Mouse (Mus musculus) C2C12 (cell line): ENCODE results near the gene Cep57l1. TPM values are rescaled to one million over a fixed set of nuclear protein-coding genes. Genes with fewer than 3 reads are reported as not detected.

Experiments used
- H3K27me3 ChIP-seq: one replicate; pipeline ENCODE4 v1.6.1; 2011; ENCODE audit not compliant: control insufficient read depth, insufficient read depth, insufficient read length
- H3K36me3 ChIP-seq: one replicate; pipeline ENCODE4 v1.6.1; 2011; ENCODE audit not compliant: control insufficient read depth, insufficient read depth
- H3K4me3 ChIP-seq: one replicate; pipeline ENCODE4 v1.5.1; 2011; ENCODE audit warnings: mild to moderate bottlenecking, control low read depth; ENCODE audit not compliant: poor library complexity, insufficient read depth, severe bottlenecking
- H3K79me2 ChIP-seq: one replicate; pipeline ENCODE4 v1.6.1; 2011; ENCODE audit not compliant: control insufficient read depth, insufficient read depth
- H3K79me3 ChIP-seq: one replicate; pipeline ENCODE4 v1.6.1; 2011; ENCODE audit warnings: low read depth, control low read depth
- H3ac ChIP-seq: one replicate; pipeline ENCODE3; 2011; ENCODE audit warnings: low read depth; ENCODE audit not compliant: control insufficient read depth, insufficient read length
- CEBPB ChIP-seq: IDR thresholded peaks from one replicate; pipeline ENCODE4 v1.6.1; 2011; ENCODE audit warnings: low read depth, mild to moderate bottlenecking, control low read depth, moderate library complexity
- CTCF ChIP-seq: IDR thresholded peaks from one replicate; pipeline ENCODE4 v1.5.1; 2011; ENCODE audit not compliant: control insufficient read depth, insufficient read depth, insufficient read length
- FOSL1 ChIP-seq: IDR thresholded peaks from one replicate; pipeline ENCODE4 v1.8.0; 2011; ENCODE audit warnings: mild to moderate bottlenecking, low read length; ENCODE audit not compliant: poor library complexity, insufficient read depth, severe bottlenecking
- MAX ChIP-seq: IDR thresholded peaks from one replicate; pipeline ENCODE4 v1.6.1; 2011; ENCODE audit warnings: mild to moderate bottlenecking, control low read depth
- MYOD1 ChIP-seq: IDR thresholded peaks from one replicate; pipeline ENCODE4 v1.6.1; 2011; ENCODE audit warnings: low read depth; ENCODE audit not compliant: control insufficient read depth, insufficient read length
- MYOG ChIP-seq: IDR thresholded peaks from one replicate; pipeline ENCODE4 v1.6.1; 2011; ENCODE audit not compliant: control insufficient read depth, insufficient read length; ENCODE audit errors: extremely low read depth
- USF1 ChIP-seq: IDR thresholded peaks from one replicate; pipeline ENCODE4 v1.6.1; 2011; ENCODE audit warnings: low read depth, mild to moderate bottlenecking, control low read depth, moderate library complexity
- microRNA-seq: library from miRNA; unstranded; fragments of <30 nt; microRNA quantifications from one replicate; pipeline ENCODE4, GENCODE M21; 2019; ENCODE audit warnings: borderline microRNAs expressed
- polyA plus RNA-seq: library from polyadenylated mRNA; unstranded; fragments of >200 nt; fragmentation: generic; extraction: Trizol; gene quantifications from one replicate; pipeline ENCODE4 v1.2.1, GENCODE M21; 2012; ENCODE audit warnings: missing spikeins

The Cep57l1 gene
- polyA plus RNA-seq, 1 experiment, result 4.6 TPM

GRCm38 (mm10) chr10:41675842-41676571 is 133.7 kb downstream of the Cep57l1 start:
- TF ChIP-seq CTCF (no peak), FOSL1 (no peak), USF1 (no peak), MYOG (no peak), CEBPB (no peak), MYOD1 (no peak), MAX (no peak)
- Histone ChIP-seq H3K4me3 (no peak overlapping the region), H3K27me3 (peaks cover 3% of the 10 kb centered on the region), H3K36me3 (no peaks in the 10 kb centered on the region), H3ac (no peak overlapping the region), H3K79me3 (no peaks in the 10 kb centered on the region), H3K79me2 (no peaks in the 10 kb centered on the region)

GRCm38 (mm10) chr10:41675243-41675642 is 134.4 kb downstream of the Cep57l1 start:
- Histone ChIP-seq H3K79me3 (no peaks in the 10 kb centered on the region), H3K36me3 (no peaks in the 10 kb centered on the region), H3K79me2 (no peaks in the 10 kb centered on the region), H3K27me3 (peaks cover 3% of the 10 kb centered on the region), H3K4me3 (no peak overlapping the region), H3ac (no peak overlapping the region)
- TF ChIP-seq CEBPB, result no peak
- TF ChIP-seq FOSL1, result no peak
- no peak for TF ChIP-seq CTCF
- TF ChIP-seq MYOG, result no peak
- TF ChIP-seq USF1, result no peak
- TF ChIP-seq MYOD1, result no peak
- TF ChIP-seq MAX, result no peak

- Histone ChIP-seq H3K27me3 (peaks cover 3% of the 10 kb centered on the region), H3ac (no peak overlapping the region), H3K79me2 (no peaks in the 10 kb centered on the region), H3K36me3 (no peaks in the 10 kb centered on the region), H3K4me3 (no peak overlapping the region), H3K79me3 (no peaks in the 10 kb centered on the region)
- TF ChIP-seq FOSL1 (no peak), MAX (no peak), MYOG (no peak), CEBPB (no peak), MYOD1 (no peak), CTCF (no peak)
Observed at GRCm38 (mm10) chr10:41674362-41674761, 135.3 kb downstream of the Cep57l1 start.

DNA sequence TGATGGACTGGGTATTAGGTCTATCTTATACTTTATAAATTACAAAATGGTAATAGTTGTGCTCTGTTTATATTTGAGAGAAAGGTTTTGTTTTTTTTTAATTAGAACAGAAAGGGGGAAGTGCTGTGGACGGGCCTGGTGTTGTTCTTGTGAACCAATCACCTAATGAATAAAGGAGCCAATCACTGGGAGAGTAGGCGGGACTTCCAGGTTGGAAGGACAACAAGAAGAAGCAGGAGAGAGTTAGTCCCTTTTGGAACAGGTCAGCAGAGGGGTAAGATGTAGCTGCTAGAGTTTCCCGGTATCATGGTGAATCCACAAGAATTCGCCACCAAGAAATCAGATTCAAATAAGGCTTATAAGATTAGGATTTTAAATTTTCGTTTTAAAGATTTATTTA is 139.5 kb downstream of the Cep57l1 start:
- Histone ChIP-seq H3K79me3 (no peaks in the 10 kb centered on the region), H3ac (no peak overlapping the region), H3K4me3 (no peak overlapping the region), H3K79me2 (no peaks in the 10 kb centered on the region), H3K36me3 (no peaks in the 10 kb centered on the region), H3K27me3 (peaks cover 3% of the 10 kb centered on the region)
- TF ChIP-seq MAX (no peak), FOSL1 (no peak), MYOD1 (no peak), MYOG (no peak), CEBPB (no peak), CTCF (no peak), USF1 (no peak)

Small RNA genes lying within 50 kb of the gene (microRNA-seq; reads per million reads assigned to microRNA genes)
- gene Mir3473b, result not detected

Other genes starting within 250 kb of the Cep57l1 start
- gene Ccdc162, start 93.2 kb downstream of the Cep57l1 start, polyA plus RNA-seq, result 0.13 TPM
- 5.0 TPM for gene Sesn1, start 64 bp upstream of the Cep57l1 start, polyA plus RNA-seq
- gene Armc2, start 208.6 kb upstream of the Cep57l1 start, polyA plus RNA-seq, result 0.20 TPM